Mouse (Mus musculus) neural tube, embryonic 10.5 days (tissue): ENCODE results near the gene Upk3b.

Source experiments
- DNase-seq: peaks from one replicate; pipeline ENCODE4 v3.0.0-alpha.2; 2017; ENCODE audit warnings: low spot score; ENCODE audit errors: extremely low spot score

Gene Upk3b

DNA sequence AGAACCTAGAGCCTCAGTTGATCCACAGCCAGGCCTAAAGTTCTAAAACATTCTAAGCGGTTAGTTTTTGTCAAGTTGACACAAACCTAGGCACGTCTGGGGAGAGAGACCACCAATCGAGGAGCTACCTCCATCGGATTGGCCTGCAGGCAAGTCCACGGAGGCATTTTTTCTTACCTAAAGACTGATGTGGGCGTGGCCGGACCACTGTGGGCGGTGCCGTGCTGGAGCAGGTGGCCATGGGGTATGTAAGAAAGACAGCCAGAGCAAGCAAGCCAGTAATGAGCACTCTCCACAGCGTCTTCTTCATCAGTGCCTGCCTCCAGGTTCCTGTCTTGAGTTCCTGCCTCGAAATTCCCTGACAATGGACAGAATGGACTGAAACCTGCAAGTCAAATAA lies 35.2 kb downstream of the Upk3b start:
- no peak for DNase-seq

DNA sequence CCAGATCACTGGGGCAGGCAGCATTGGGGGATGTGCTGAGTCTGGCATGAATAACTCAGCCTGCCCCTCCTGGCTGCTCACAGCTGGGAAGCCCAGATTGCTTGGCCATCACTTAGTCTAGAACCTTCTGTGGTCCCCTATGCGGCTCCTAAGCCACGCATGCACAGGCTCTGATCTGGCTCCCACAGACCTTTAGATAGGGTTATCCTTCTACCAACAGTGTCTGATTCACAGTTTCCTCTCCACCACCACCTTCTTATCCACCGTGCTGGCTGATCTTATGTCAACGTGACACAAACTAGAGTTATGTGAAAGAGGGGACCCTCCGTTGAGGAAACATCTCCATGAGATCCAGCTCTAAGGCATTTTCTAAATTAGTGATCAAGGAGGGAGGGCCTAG lies 36.8 kb downstream of the Upk3b start:
- no peak for DNase-seq

DNA sequence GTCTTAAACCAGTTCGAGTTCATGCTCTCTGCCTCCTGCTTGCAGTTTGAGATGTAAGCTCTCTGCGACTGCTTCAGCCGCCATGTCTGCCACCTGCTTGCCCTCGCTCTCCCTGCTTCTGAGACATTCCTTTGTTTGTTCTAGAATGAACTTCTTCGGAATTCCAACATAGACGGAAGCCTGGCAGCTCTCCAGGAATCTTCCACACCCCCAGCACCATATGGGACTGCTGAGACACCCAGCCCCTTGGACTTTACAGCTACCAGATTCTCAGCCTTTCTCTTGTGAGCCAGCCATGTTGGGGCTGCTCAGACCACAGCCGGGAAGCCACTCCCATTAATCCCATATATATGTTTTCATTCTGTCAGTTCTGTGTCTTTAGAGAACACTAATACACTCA lies 38.0 kb downstream of the Upk3b start:
- no peak for DNase-seq

DNA sequence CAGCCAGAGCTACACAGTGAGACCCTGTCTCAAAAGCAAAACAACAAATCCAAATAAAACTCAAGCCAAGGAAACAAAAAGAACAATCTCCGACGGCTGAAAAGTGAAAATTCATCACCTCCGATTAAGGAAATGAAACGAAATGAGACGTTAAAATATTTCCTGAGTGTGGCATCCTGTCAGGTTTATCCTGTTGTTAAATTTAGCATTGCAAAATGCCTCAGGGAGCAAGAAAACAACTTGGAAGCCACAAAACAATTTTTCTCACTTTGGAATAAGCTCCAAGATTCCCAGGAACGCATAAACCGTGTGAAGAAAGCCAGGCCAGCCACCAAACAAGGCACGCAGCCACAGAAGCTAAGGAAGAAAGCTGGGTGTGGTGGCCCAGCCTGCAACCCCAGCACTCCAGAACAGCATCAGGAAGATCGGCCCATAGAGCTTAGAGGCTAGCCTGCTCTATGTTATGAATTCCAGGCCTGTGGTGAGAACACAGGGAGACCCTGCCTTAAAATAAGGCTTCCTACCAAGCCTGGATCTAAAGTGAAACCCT lies 38.8 kb downstream of the Upk3b start:
- no peak for DNase-seq

DNA sequence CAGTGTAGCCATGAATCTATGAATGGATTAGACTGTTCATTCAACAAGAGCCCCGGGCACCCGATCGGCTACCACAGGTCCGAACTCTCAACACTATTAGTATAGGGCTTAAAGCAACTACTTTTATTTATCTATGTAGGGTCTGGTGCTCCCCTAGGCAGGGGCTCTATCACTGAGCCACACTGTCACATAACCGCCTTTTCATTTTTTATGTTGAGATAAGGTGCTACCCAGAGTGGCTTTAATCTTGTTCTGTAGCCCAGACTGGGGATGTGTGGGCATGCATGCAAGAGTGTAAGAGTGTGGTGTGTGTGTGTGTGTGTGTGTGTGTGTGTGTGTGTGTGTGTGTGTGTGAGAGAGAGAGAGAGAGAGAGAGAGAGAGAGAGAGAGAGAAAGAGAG lies 39.8 kb downstream of the Upk3b start:
- DNase-seq = no peak

DNA sequence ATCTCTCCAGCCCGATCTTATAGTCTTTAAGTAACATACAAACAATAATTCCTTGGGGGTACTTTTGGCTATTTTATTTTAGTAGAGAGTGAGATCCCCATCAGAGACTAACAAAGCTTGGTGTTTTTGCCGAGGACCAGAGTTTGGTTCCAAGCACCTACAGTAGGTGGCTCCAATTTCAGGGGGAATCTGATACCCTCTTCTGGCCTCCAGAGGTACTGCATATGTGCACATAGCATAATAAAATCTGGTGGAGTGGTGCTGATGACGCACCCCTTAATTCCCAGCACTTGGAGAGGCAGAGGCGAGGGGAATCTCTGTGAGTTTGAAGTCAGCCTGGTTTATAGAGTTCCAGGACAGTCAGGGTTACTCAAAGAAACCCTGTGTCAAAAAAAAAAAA lies 44.0 kb downstream of the Upk3b start:
- no peak for DNase-seq

DNA sequence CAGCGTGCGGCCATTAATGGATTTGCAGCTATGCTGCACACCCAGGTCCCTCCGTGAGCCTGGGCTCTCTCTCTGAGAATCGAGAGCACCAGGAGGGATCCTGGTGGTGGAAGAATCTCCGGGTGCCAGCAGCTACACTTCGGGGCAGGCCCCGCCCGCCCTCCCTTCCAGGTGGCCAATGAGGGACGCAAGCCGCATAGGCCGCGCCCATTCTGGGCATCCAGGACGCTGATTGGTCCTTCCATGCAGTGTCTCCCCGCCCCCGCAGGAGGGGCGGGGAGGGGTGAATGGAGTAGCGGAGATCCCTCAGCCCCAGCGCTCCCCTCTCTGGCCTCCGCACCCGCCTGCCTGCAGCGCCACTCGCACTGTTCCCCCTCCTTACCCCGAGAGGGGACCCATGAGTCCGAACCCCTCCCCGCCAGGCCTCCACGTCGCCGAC lies 45.4 kb downstream of the Upk3b start, which contains the start of gene Rasa4:
Gene Rasa4, plus strand, starts transcription at position 248 of the 439 bp plus-strand sequence.
- DNase-seq = peak; percentile 89

DNA sequence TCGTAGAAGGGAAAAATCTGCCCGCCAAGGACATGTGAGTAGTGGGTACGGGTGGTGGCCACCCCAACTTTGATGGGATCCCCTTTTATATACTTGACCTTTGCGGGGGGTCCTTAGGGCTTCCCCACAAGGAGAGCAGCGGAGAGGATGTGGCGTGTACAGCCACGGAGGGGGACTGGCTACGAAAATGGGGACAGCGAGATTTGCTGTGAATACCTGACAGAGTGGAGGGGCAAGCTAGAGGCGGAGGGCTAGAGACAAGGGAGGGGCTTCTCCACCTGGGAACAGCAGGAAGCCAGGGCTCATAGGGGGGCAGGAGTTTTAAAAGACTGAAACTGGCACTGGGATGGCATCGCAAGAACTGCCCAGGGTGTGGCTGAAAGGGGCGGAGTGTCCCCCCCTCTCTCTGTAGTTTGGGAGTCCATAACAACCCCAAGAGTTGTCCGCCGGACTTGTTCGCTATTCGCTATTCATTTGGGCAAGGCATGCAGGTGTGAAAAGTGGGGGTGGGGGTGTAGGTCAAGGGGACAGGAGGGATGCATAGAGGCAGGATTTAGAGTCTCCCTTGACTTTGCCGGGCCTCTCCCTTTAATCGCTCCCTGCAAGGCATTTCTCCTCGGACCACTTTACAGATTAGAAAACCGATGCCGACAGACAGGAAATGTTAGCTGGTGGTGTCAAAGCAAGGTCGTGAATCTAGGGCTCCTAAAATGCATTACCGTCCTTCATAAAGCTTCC lies 46.0 kb downstream of the Upk3b start:
- DNase-seq = no peak

DNA sequence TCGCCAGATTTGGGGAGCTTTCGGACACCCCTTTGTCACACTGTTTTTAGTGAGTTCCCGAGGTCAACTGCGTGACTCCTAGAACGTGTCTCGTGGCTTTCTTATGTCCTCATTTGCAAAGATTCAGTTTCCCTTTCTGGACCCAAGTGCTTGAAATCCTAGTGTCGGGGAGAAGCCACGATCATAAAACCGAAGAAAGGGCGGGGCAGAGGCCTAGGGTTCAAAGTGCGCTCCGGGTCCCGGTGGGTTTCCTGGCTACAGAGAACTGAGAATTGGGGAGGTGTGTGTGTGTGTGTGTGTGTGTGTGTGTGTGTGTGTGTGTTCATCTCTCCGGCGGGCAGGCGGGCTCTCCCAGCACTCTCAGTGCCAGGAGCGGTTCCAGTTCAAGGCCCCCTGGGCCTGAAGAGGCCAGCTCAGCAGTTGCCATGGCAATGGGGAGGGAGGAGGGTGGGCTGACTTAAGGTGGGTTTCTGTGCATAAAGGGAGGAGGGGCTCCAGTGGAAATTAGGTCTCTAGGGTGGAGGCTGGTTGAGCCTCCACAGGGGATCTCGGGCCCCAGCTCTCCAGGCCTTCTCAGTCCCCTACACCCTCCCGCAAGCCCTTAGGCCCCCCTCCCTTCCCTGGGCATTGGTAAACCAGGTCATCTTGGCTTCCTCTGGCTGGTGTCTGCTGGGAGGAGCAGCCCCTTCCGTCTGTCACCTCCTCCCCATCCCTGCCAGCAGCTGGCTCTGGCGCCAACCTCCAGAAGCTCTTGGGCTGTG lies 46.8 kb downstream of the Upk3b start:
- peak; percentile 41 for DNase-seq

DNA sequence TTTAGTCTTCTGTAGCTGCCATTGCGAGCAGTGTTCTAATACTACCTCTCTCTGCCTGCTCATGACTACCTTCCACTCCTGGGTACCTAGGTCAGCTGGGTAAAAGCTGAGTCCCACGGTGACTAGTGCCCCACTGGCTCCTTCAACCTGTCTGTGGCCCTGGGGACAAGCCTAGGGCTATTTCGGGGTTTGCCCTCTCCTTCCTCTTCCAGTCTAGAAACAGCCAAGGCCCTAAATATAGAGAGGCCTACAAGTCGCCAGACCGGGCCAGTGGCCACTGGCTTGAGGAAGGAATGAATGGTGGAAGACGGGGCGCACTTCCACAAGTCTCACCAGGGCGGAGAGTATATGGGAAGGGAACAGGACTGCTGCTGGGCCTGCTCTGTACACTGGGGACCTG lies 48.0 kb downstream of the Upk3b start:
- no peak for DNase-seq

DNA sequence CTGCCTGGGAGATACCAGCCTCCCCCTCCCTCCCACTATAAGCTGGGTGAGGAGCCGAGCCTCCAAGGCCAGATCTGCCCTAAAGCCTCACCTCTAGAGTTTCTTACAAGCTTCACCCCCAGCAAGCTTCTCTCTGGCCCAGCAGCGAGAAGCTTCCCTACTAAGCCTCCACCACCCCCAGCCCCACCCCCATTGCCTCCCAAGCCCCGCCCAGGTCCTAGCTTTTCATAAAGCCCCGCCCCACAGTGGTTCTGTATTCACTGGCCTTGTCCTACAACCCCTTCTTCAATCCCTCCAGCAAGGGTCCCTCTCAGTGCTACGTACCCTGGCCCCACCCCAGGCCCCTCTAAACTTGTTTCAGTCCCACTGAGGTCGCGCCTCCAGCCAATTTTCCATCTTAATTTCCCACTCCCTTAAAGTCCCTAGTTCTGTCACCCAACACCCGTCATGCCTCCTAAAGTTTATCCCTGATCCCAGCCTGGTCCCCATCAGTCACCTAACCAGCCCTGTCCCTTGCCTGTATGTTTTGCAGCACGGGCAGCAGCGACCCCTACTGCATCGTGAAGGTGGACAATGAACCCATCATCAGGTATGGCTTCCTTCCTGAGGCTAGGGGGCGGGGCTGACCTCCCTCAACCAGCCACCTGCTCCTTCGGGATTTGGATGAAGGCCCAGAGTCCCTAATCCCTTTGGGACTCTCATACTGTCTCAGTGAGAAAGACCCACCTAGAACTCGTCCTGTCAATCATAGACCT lies 50.7 kb downstream of the Upk3b start:
- no peak for DNase-seq

DNA sequence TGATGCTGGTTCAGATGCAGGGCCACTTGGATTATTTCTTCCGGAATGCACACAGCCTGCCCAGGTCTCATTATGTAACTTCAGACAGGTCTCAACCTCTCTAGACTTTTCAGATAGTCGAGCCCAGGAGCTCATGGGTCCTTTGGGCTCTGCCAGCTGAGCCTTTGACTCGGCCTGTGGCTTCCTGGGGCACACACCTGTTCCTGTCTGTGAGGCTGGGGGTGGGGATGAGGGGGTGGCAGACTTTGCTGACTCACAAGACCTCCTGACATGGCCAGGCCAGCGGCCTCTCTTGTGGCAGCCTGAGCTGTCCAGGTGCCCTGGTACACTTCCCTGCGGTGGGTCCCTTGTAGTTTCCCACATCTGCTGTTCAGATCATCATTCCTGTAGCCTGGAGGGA lies 53.6 kb downstream of the Upk3b start:
- DNase-seq = no peak

DNA sequence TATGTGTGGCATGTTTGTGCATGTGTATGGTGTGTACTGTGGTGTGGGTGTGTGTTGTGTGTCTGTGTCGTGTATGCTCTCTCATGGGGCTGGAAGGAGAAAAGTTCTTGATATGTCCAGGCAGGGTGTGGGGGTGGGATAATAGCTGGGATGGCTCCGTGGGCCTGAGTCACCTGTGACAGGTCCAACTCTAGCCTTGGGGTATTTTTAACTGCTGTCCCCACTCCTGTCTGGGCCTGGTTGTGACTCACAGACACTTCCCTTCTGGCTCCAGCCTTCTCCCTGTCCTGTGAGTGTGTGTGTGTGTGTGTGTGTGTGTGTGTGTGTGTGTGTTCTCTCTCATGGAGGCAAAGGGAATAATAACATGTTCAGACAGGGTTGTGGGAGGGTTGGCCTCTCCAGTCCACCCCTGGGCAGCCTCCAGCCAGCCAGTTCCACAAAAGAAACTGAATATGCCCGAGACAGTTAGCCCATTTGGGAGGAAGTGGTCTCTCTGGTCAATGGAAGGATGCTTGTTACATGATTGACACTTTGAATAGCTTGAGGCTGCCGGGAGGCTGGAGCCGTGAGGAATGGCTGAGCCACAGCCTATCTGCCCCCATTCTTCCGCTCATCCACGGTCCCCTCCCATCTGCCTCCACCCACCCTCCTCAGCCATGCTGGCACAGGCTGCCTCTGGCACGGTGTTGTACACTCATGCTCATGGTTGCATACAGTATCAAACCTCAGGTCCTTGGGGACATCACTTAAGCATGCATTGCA lies 56.1 kb downstream of the Upk3b start:
- no peak for DNase-seq

DNA sequence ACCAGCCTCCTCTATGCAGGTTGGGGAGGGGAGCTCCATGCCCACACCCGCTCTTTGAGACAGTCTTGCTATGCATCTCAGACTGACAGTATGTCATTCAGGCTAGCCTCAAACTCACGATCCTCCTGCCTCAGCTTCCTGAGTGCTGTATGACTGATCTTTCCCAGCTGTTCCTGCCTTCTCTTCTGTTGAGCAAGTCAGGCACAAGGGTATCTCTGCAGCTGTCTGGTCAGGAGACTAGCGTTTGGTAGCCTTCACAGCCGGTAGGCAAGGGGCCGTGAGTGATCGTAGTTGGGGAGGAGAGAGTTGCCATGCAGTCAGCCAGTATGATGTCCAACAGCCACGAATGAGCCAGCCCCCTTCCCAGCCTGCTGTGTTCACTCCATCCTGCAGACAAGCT lies 56.8 kb downstream of the Upk3b start:
- no peak for DNase-seq
